Mouse (Mus musculus): ENCODE measurements around the gene Rpl4.
A peak's percentile ranks its signal among the peaks of the same experiment; 100 is the strongest.

The Rpl4 gene

GRCm38 (mm10) chr9:64198068-64198762 lies 25.0 kb downstream of the Rpl4 start:
- DNase-seq (ENCODE audit: low spot score): no peak

- DNase-seq (ENCODE audit: low spot score): peak; percentile 64
Measured at GRCm38 (mm10) chr9:64198763-64199418, 25.7 kb downstream of the Rpl4 start.

- peak; percentile 64 for DNase-seq (ENCODE audit: low spot score)
Measured at GRCm38 (mm10) chr9:64199897-64200296, 26.7 kb downstream of the Rpl4 start.

DNA sequence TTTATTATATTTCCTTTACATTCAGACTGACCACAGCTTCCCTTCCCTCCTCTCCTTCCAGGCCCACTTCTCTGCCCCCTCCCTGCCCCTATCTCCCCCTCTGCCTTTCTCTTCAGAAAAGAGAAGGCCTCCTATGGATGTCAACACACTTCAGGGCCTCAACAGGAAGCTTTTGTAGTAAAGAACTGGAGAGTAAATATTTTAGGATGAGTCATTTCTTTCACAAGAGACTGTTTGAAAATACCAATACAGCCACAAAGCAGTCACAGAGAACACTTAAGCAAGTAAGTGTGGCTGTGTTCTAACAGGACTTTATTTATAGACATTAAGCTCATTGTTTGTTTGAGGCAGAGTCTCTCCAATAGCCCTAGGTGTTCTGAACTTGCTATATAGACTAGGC lies 29.2 kb downstream of the Rpl4 start:
- DNase-seq (ENCODE audit: low spot score): no peak

- DNase-seq (ENCODE audit: low spot score): no peak
Measured at GRCm38 (mm10) chr9:64202866-64203265, 29.7 kb downstream of the Rpl4 start.

- DNase-seq (ENCODE audit: low spot score): no peak
Measured at GRCm38 (mm10) chr9:64207509-64208084, 34.4 kb downstream of the Rpl4 start.

- DNase-seq (ENCODE audit: low spot score): no peak
Measured at GRCm38 (mm10) chr9:64214452-64214851, 41.3 kb downstream of the Rpl4 start.

DNA sequence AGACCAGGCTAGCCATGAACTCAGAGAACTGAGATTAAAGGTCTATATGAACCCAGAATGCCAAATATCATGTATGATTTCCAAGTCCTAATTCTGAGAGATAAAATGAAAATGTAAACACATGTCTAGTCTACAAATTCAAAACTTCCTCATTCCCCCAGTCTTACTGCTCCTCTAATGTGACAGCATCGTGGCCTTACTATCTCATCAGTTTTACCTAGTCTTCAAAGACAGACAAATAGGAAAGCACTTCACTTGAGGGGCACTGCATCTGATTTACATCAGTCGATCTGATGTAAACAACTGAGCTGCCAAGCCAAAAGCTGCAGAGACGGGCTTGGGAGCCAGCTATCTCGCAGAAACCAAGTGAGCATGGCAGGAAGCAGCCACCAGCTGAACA lies 42.9 kb downstream of the Rpl4 start:
- no peak for DNase-seq (ENCODE audit: low spot score)

GRCm38 (mm10) chr9:64216641-64217040 lies 43.5 kb downstream of the Rpl4 start:
- no peak for DNase-seq (ENCODE audit: low spot score)

- no peak for DNase-seq (ENCODE audit: low spot score)
Measured at GRCm38 (mm10) chr9:64217887-64218286, 44.7 kb downstream of the Rpl4 start.

- DNase-seq (ENCODE audit: low spot score): no peak
Measured at GRCm38 (mm10) chr9:64219305-64219704, 46.1 kb downstream of the Rpl4 start.

DNA sequence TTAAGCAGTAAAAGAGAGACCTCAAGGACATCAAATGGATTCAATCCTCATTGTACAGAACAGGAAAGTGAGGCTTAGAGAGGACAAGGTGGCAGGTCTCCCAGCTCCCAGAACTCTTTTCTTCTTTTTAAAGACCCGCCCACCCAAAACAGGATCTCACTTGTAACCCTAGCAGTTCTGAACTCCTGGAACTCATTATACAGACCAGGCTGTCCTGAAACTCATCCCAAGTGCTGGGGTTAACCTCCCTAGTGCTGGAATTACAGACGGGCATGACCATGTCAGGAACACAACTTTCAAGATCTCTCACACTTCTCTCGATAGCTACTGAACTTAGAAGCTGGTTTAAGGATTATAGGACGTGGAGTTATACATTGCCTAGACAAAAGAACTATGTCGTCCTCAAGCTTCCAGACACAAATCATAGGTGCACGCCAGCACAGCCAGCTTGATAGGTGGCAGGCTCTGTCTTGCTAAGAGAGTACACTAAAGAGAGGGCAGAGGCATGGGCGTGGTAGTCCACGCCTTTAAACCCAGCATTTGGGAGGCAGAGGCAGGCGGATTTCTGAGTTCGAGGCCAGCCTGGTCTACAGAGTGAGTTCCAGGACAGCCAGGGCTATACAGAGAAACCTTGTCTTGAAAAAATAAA lies 46.7 kb downstream of the Rpl4 start:
- DNase-seq (ENCODE audit: low spot score): no peak

GRCm38 (mm10) chr9:64220603-64221002 lies 47.4 kb downstream of the Rpl4 start:
- DNase-seq (ENCODE audit: low spot score): peak; percentile 37

GRCm38 (mm10) chr9:64221480-64221879 lies 48.3 kb downstream of the Rpl4 start:
- no peak for DNase-seq (ENCODE audit: low spot score)

DNA sequence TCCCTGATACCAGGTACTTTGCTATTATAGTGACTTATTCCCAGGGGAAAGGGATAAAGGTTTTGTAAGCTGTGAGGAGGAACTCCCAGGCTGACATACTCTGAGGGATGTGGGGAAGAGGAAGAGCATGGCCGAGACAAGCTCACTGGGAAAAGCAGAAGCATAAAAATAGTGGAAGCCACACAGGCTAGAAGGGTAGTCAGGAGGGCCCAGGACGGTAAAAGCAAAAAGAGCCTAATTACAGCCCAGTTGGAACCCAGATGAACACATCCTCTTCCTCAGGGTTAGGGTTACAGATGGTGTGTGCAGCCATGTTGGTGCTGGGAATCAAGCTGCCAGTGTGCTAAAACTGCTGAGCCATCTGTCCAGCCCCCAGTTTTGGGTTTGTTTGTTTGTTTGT lies 48.9 kb downstream of the Rpl4 start:
- DNase-seq (ENCODE audit: low spot score): no peak

GRCm38 (mm10) chr9:64225805-64226204 lies 52.6 kb downstream of the Rpl4 start:
- no peak for DNase-seq (ENCODE audit: low spot score)

DNA sequence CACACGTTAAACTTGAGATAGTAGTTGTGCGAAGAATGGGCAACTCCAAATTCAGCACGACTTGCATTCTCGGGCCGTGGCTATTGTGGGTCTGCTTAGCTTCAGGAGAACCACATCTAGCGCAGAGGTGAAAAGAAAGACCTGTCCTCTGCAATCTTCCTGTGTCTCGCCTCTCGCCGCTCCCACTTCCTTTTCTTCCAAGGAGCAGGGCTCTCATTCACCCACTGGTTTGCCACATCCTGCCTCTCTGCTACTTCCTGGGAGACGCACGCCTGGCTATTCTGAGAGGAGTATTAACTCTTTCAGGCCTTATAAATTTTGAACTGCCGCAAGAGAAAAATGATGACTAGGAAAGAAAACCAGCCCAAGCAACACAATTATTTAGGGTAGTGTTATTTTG lies 54.6 kb downstream of the Rpl4 start:
- no peak for DNase-seq (ENCODE audit: low spot score)

Measured in yolk sac, embryonic 10.5 days (tissue).